In genomic region chr13:41801177-41801636, GRCm38 (mm10) we compare ENCODE assay signal across 9 mouse cellular contexts. TPM values are rescaled to one million over a fixed set of nuclear protein-coding genes. Genes with fewer than 3 reads are reported as not detected.
DNase-seq lines count a peak whose midpoint lies in the region; ATAC-seq and TF ChIP-seq lines count a peak whose summit lies in the region.
"Had no signal": no experiment of that assay in that cellular context is flagged by ENCODE, and none has a peak within 500 bp of the region (broad histone marks: within the 10 kb centered on the region; RNA-seq: fewer than 3 reads in every experiment).

No protein-coding gene starts in this region.

- peaks cover 18% of the 10 kb centered on the region for H3K4me1 ChIP-seq in forebrain, embryonic 16.5 days (replicated peaks; ENCODE audit: control insufficient read depth, insufficient read depth, low read length)
- H3K4me1 ChIP-seq: liver, embryonic 13.5 days had no signal

- no peak overlapping the region for H3ac ChIP-seq in myocyte (ENCODE audit: control insufficient read depth, insufficient read length)

- peak overlapping the region; percentile 31 for H3K4me2 ChIP-seq in forebrain, embryonic 16.5 days (ENCODE audit: low read length)
- peak overlapping the region; percentile 52 for H3K4me2 ChIP-seq in myocyte (ENCODE audit: low read depth)
- H3K4me2 ChIP-seq: liver, embryonic 13.5 days had no signal

- no peaks in the 10 kb centered on the region for H3K79me2 ChIP-seq in myocyte (ENCODE audit: control insufficient read depth, insufficient read depth)

- 2% methylated on average over 8 of the region's 8 CpGs for WGBS in forebrain, embryonic 16.5 days

- ATAC-seq in forebrain, embryonic 16.5 days: peak; percentile 95
- ATAC-seq in erythroid progenitor cell, adult 5-6 weeks (replicated peaks; ENCODE audit: low FRiP score, poor library complexity, severe bottlenecking): no peak

- H3K9me3 ChIP-seq in forebrain, embryonic 16.5 days (ENCODE audit: control insufficient read depth, low read length): no peaks in the 10 kb centered on the region
- H3K9me3 ChIP-seq: liver, embryonic 13.5 days had no signal

- H3K9ac ChIP-seq in forebrain, embryonic 16.5 days (replicated peaks; ENCODE audit: low read depth, low read length): 0 out of 2 replicates have a peak overlapping the region, but pooled peaks have one; percentile 11
- H3K9ac ChIP-seq: liver, embryonic 13.5 days had no signal

- peak; percentile 12 to 33 for DNase-seq in kidney, postnatal 4 days
- no peak for DNase-seq in kidney, adult 9 months
- DNase-seq in adrenal gland, postnatal 36 days: peak; percentile 67 to 76
- peak; percentile 42 to 55 for DNase-seq in layer of hippocampus, postnatal 25 days (ENCODE audit: extremely low spot score in 1 of 2, low spot score in 1 of 2)
- no peak for DNase-seq in urinary bladder, postnatal 4 days (ENCODE audit: low spot score in 2 of 2)
- DNase-seq: liver, embryonic 13.5 days had no signal

- no peaks in the 10 kb centered on the region for H3K36me3 ChIP-seq in forebrain, embryonic 16.5 days (ENCODE audit: control insufficient read depth, insufficient read depth)
- H3K36me3 ChIP-seq in myocyte (ENCODE audit: control insufficient read depth, insufficient read depth): no peaks in the 10 kb centered on the region
- H3K36me3 ChIP-seq: liver, embryonic 13.5 days had no signal

- peak overlapping the region; percentile 17; the same call in 1 of the 2 replicates for H3K27ac ChIP-seq in forebrain, embryonic 16.5 days (ENCODE audit: low read length)
- H3K27ac ChIP-seq: liver, embryonic 13.5 days had no signal

- H3K4me3 ChIP-seq in forebrain, embryonic 16.5 days (replicated peaks; ENCODE audit: low read length): no peak overlapping the region
- H3K4me3 ChIP-seq in myocyte: no peak overlapping the region
- H3K4me3 ChIP-seq: liver, embryonic 13.5 days had no signal

- no peaks in the 10 kb centered on the region for H3K27me3 ChIP-seq in forebrain, embryonic 16.5 days (replicated peaks; ENCODE audit: control insufficient read depth, insufficient read depth, low read length)
- H3K27me3 ChIP-seq in myocyte (ENCODE audit: control insufficient read depth, insufficient read depth, insufficient read length): no peaks in the 10 kb centered on the region
- H3K27me3 ChIP-seq: liver, embryonic 13.5 days had no signal

- no peak for TF ChIP-seq POLR2A in myocyte (IDR thresholded peaks at IDR 0.05; ENCODE audit: insufficient read length, low read depth)

TF ChIP-seq in myocyte, 11 proteins besides CTCF, POLR2A, EP300 and RAD21:
- TF ChIP-seq SRF (IDR thresholded peaks at IDR 0.05; ENCODE audit: control insufficient read depth, insufficient read length, low read depth) (no peak), POLR2AphosphoS2 (IDR thresholded peaks at IDR 0.05; ENCODE audit: insufficient read length, low read depth) (no peak), E2F4 (IDR thresholded peaks at IDR 0.05; ENCODE audit: insufficient read depth) (no peak), MYOD1 (IDR thresholded peaks at IDR 0.05; ENCODE audit: control insufficient read depth in 1 of 3, insufficient read length in 2 of 3, low read depth in 2 of 3) (no peak), REST (IDR thresholded peaks at IDR 0.05; ENCODE audit: insufficient read depth, insufficient read length) (no peak), TCF12 (IDR thresholded peaks at IDR 0.05; ENCODE audit: insufficient read depth, poor library complexity, severe bottlenecking) (no peak), MYOG (IDR thresholded peaks at IDR 0.05; ENCODE audit: control insufficient read depth in 1 of 3, insufficient read depth in 1 of 3, insufficient read length in 2 of 3, low read depth in 2 of 3) (no peak), USF1 (IDR thresholded peaks at IDR 0.05; ENCODE audit: low read depth) (no peak), CEBPB (IDR thresholded peaks at IDR 0.05; ENCODE audit: insufficient read depth, poor library complexity, severe bottlenecking) (no peak), TCF3 (IDR thresholded peaks at IDR 0.05; ENCODE audit: insufficient read length, low read depth) (no peak), MAX (IDR thresholded peaks at IDR 0.05; ENCODE audit: low read depth) (no peak)
TF ChIP-seq in myocyte: peak in this region for 0.

RNA-seq across cellular contexts. Expression of gene Adtrp, which starts 46.3 kb away (rescaled TPM):
- 10 to 100 TPM; 22.5 to 45.9 TPM for total RNA-seq in adrenal gland, postnatal 36 days (2021)
- polyA plus RNA-seq in forebrain, embryonic 16.5 days (2015; fragmentation: Nextera tagmentation; extraction: Ambion mirVana): not detected in 2 replicates
- total RNA-seq in layer of hippocampus, postnatal 25 days (2021): under 1 TPM in 1 of 2 experiments, not detected in 1; 0.52 TPM
- not detected for polyA plus RNA-seq in myocyte (2012; fragmentation: generic; extraction: Trizol)
- 7.9 TPM in 1 of 2 replicates, not detected in the other for total RNA-seq in erythroid progenitor cell, adult 5-6 weeks (2015; ENCODE audit: low replicate concordance)
- not detected in 2 replicates for total RNA-seq in erythroid progenitor cell, adult 5-6 weeks (2017; ENCODE audit: low replicate concordance)
- polyA plus RNA-seq: liver, embryonic 13.5 days had no signal

Comparison
In these comparisons a context has a peak if more than half of its experiments do, and no peak if none do; other contexts are left out.
1. DNase-seq: peak in kidney, postnatal 4 days (2 of 2), adrenal gland, postnatal 36 days (2 of 2) and layer of hippocampus, postnatal 25 days (2 of 2); none in kidney, adult 9 months (single experiment) and urinary bladder, postnatal 4 days (0 of 2).